Mouse (Mus musculus) liver, embryonic 16.5 days (tissue): ENCODE results near the gene Arl11. TPM values are rescaled to one million over a fixed set of nuclear protein-coding genes. Genes with fewer than 3 reads are reported as not detected.

Experiments
- ATAC-seq: fragments of 200-750 bp; cut with Nextera tagmentation; 2 replicates; pipeline ENCODE4 v1.8.0; 2017; ENCODE audit warnings: low read depth, mild to moderate bottlenecking, moderate number of reproducible peaks, moderate library complexity
- H3K27ac ChIP-seq: fragments of 300-500 bp; sonication (generic); 2 replicates; pipeline ENCODE4 v1.5.1; 2014; ENCODE audit warnings: mild to moderate bottlenecking, low read length
- H3K27me3 ChIP-seq: fragments of 300-500 bp; sonication (generic); 2 replicates; pipeline ENCODE4 v1.6.1; 2014; ENCODE audit warnings: low read depth, low read length, mixed read lengths; ENCODE audit not compliant: control insufficient read depth, insufficient read depth
- H3K36me3 ChIP-seq: fragments of 300-500 bp; sonication (generic); 2 replicates; pipeline ENCODE4 v1.6.1; 2014; ENCODE audit warnings: mild to moderate bottlenecking; ENCODE audit not compliant: control insufficient read depth, insufficient read depth
- H3K4me1 ChIP-seq: fragments of 300-500 bp; sonication (generic); 2 replicates; pipeline ENCODE4 v1.6.1; 2014; ENCODE audit warnings: low read depth, low read length, mixed read lengths; ENCODE audit not compliant: control insufficient read depth
- H3K4me2 ChIP-seq: fragments of 300-500 bp; sonication (generic); 2 replicates; pipeline ENCODE4 v1.6.1; 2014; ENCODE audit warnings: low read depth, low read length, mixed read lengths
- H3K4me3 ChIP-seq: fragments of 300-500 bp; sonication (generic); 2 replicates; pipeline ENCODE4 v1.5.1; 2014; ENCODE audit warnings: low read depth, mild to moderate bottlenecking, low read length
- H3K9ac ChIP-seq: fragments of 300-500 bp; sonication (generic); 2 replicates; pipeline ENCODE4 v1.6.1; 2014; ENCODE audit warnings: low read depth, low read length
- H3K9me3 ChIP-seq: fragments of 300-500 bp; sonication (generic); replicated peaks from 2 replicates; pipeline ENCODE4 v1.6.1; 2016; ENCODE audit warnings: low read length; ENCODE audit not compliant: control insufficient read depth
- WGBS: fragments of 180-500 bp; shearing (Covaris S2); extraction: QIAGEN DNeasy Blood & Tissue Kit; methylation state at CpG from one replicate; pipeline ENCODE4 v1.1.7; 2014; ENCODE audit not compliant: insufficient replicate concordance; 5-methylcytosine and 5-hydroxymethylcytosine counted together
- polyA plus RNA-seq: library from polyadenylated mRNA; unstranded; fragments of >200 nt; fragmentation: Nextera tagmentation; extraction: Ambion mirVana; gene quantifications from 2 replicates; pipeline ENCODE4 v1.2.1, GENCODE M21; 2015

Gene Arl11
- polyA plus RNA-seq, 1 experiment from 2014 or later, result 2.1 TPM

GRCm38 (mm10) chr14:61294738-61295079, 14.8 kb upstream of the Arl11 start:
- Histone ChIP-seq H3K27me3 (no peaks in the 10 kb centered on the region), H3K9ac (no peak overlapping the region), H3K27ac (no peak overlapping the region), H3K4me2 (no peak overlapping the region), H3K9me3 (no peaks in the 10 kb centered on the region), H3K4me3 (no peak overlapping the region), H3K36me3 (no peaks in the 10 kb centered on the region), H3K4me1 (no peaks in the 10 kb centered on the region)
- WGBS, result 7% methylated on average over 6 of the region's 6 CpGs
- no peak for ATAC-seq

GRCm38 (mm10) chr14:61299810-61300209, 9.7 kb upstream of the Arl11 start:
- Histone ChIP-seq H3K9ac (no peak overlapping the region), H3K9me3 (no peaks in the 10 kb centered on the region), H3K4me3 (no peak overlapping the region), H3K4me1 (no peaks in the 10 kb centered on the region), H3K27me3 (no peaks in the 10 kb centered on the region), H3K4me2 (no peak overlapping the region), H3K27ac (no peak overlapping the region), H3K36me3 (no peaks in the 10 kb centered on the region)
- 69% methylated on average over 6 of the region's 6 CpGs for WGBS
- ATAC-seq, result no peak

- no peak overlapping the region for H3K27ac ChIP-seq
- no peaks in the 10 kb centered on the region for H3K4me1 ChIP-seq
- WGBS, result 2% methylated on average over 2 of the region's 2 CpGs
- no peak overlapping the region for H3K9ac ChIP-seq
- H3K4me2 ChIP-seq, result no peak overlapping the region
- no peaks in the 10 kb centered on the region for H3K36me3 ChIP-seq
- H3K27me3 ChIP-seq, result no peaks in the 10 kb centered on the region
- no peak for ATAC-seq
- no peak overlapping the region for H3K4me3 ChIP-seq
- H3K9me3 ChIP-seq, result no peaks in the 10 kb centered on the region
Measured at GRCm38 (mm10) chr14:61301323-61301722, 8.2 kb upstream of the Arl11 start.

GRCm38 (mm10) chr14:61302428-61302827, 7.1 kb upstream of the Arl11 start:
- Histone ChIP-seq H3K4me2 (no peak overlapping the region), H3K27ac (no peak overlapping the region), H3K9me3 (no peaks in the 10 kb centered on the region), H3K27me3 (no peaks in the 10 kb centered on the region), H3K4me1 (no peaks in the 10 kb centered on the region), H3K9ac (no peak overlapping the region), H3K36me3 (no peaks in the 10 kb centered on the region), H3K4me3 (no peak overlapping the region)
- no peak for ATAC-seq
- WGBS, result 47% methylated on average over 2 of the region's 2 CpGs

- no peaks in the 10 kb centered on the region for H3K4me1 ChIP-seq
- no peak overlapping the region for H3K4me3 ChIP-seq
- no peak overlapping the region for H3K4me2 ChIP-seq
- no peak overlapping the region for H3K27ac ChIP-seq
- H3K9ac ChIP-seq, result no peak overlapping the region
- no peak for ATAC-seq
- H3K9me3 ChIP-seq, result no peaks in the 10 kb centered on the region
- WGBS, result 64% methylated on average over 4 of the region's 4 CpGs
- H3K27me3 ChIP-seq, result no peaks in the 10 kb centered on the region
- H3K36me3 ChIP-seq, result no peaks in the 10 kb centered on the region
Measured at GRCm38 (mm10) chr14:61303969-61304609, 5.5 kb upstream of the Arl11 start.

GRCm38 (mm10) chr14:61310036-61310772, 651 bp downstream of the Arl11 start:
- no peaks in the 10 kb centered on the region for H3K36me3 ChIP-seq
- no peak overlapping the region for H3K9ac ChIP-seq
- ATAC-seq, result no peak
- H3K4me2 ChIP-seq, result peak overlapping the region; percentile 41
- no peaks in the 10 kb centered on the region for H3K4me1 ChIP-seq
- H3K27ac ChIP-seq, result peak overlapping the region; percentile 70
- no peaks in the 10 kb centered on the region for H3K27me3 ChIP-seq
- no peaks in the 10 kb centered on the region for H3K9me3 ChIP-seq
- WGBS, result 29% methylated on average over 7 of the region's 7 CpGs
- peak overlapping the region; percentile 31 for H3K4me3 ChIP-seq

- H3K27me3 ChIP-seq, result no peaks in the 10 kb centered on the region
- no peak overlapping the region for H3K9ac ChIP-seq
- no peak for ATAC-seq
- 29% methylated on average over 12 of the region's 12 CpGs for WGBS
- H3K9me3 ChIP-seq, result no peaks in the 10 kb centered on the region
- H3K4me1 ChIP-seq, result no peaks in the 10 kb centered on the region
- H3K4me2 ChIP-seq, result peak overlapping the region; percentile 41
- no peaks in the 10 kb centered on the region for H3K36me3 ChIP-seq
- H3K4me3 ChIP-seq, result peak overlapping the region; percentile 31
- peak overlapping the region; percentile 48 for H3K27ac ChIP-seq
Measured at GRCm38 (mm10) chr14:61310963-61311362, 1.4 kb downstream of the Arl11 start.

GRCm38 (mm10) chr14:61316861-61317260, 7.3 kb downstream of the Arl11 start:
- H3K4me3 ChIP-seq, result no peak overlapping the region
- H3K4me2 ChIP-seq, result no peak overlapping the region
- H3K9ac ChIP-seq, result no peak overlapping the region
- no peaks in the 10 kb centered on the region; the same call in 1 of the 2 replicates for H3K4me1 ChIP-seq
- no peak overlapping the region for H3K27ac ChIP-seq
- whole genome bisulfite sequencing, result 29% methylated on average over 4 of the region's 4 CpGs
- no peaks in the 10 kb centered on the region for H3K36me3 ChIP-seq
- ATAC-seq, result no peak
- no peaks in the 10 kb centered on the region for H3K9me3 ChIP-seq
- H3K27me3 ChIP-seq, result no peaks in the 10 kb centered on the region

GRCm38 (mm10) chr14:61320765-61321164, 11.2 kb downstream of the Arl11 start:
- Histone ChIP-seq H3K27ac (no peak overlapping the region), H3K36me3 (no peaks in the 10 kb centered on the region), H3K4me2 (no peak overlapping the region), H3K4me3 (no peak overlapping the region), H3K27me3 (no peaks in the 10 kb centered on the region), H3K9ac (no peak overlapping the region), H3K9me3 (no peaks in the 10 kb centered on the region), H3K4me1 (no peaks in the 10 kb centered on the region; the same call in 1 of the 2 replicates)
- peak; percentile 87 for ATAC-seq
- 74% methylated on average over 1 of the region's 1 CpGs for WGBS
